Mouse (Mus musculus): ENCODE data around the gene Gm21969. TPM values are rescaled to one million over a fixed set of nuclear protein-coding genes. Genes with fewer than 3 reads are reported as not detected.

The Gm21969 gene
- total and polyA plus RNA-seq, 2 experiments from 2014 or later: not detected

- H3K4me2 ChIP-seq (ENCODE audit: low read depth): no peak overlapping the region
- peaks cover 32% of the 10 kb centered on the region for H3K36me3 ChIP-seq (ENCODE audit: insufficient read depth)
- peaks cover 7% of the 10 kb centered on the region; the same call in 1 of the 2 replicates for H3K27me3 ChIP-seq (ENCODE audit: insufficient read depth, low read length)
- H3K9me3 ChIP-seq (ENCODE audit: low read length): no peaks in the 10 kb centered on the region
- TF ChIP-seq CTCF (IDR thresholded peaks at IDR 0.05; ENCODE audit: low read depth): peak; percentile 96
- H3K4me1 ChIP-seq (ENCODE audit: insufficient read depth): no peaks in the 10 kb centered on the region
- no peak overlapping the region for H3K9ac ChIP-seq
- peak; percentile 90 for DNase-seq
- H3K27ac ChIP-seq (ENCODE audit: low read depth, low read length): no peak overlapping the region
- no peak overlapping the region for H3K4me3 ChIP-seq (ENCODE audit: low read depth, low read length)
- 15% methylated on average over 9 of the region's 9 CpGs for WGBS
- ATAC-seq: peak; percentile 75
Measured at GRCm38 (mm10) chr4:139643972-139644371, 41.0 kb downstream of the Gm21969 start.

GRCm38 (mm10) chr4:139646916-139647315 lies 43.9 kb downstream of the Gm21969 start:
- Histone ChIP-seq H3K9me3 (ENCODE audit: low read length) (no peaks in the 10 kb centered on the region), H3K36me3 (ENCODE audit: insufficient read depth) (peaks cover 43% of the 10 kb centered on the region), H3K4me2 (ENCODE audit: low read depth) (no peak overlapping the region), H3K4me3 (ENCODE audit: low read depth, low read length) (no peak overlapping the region), H3K9ac (no peak overlapping the region), H3K4me1 (ENCODE audit: insufficient read depth) (no peaks in the 10 kb centered on the region), H3K27ac (ENCODE audit: low read depth, low read length) (no peak overlapping the region), H3K27me3 (ENCODE audit: insufficient read depth, low read length) (peaks cover 6% of the 10 kb centered on the region; the same call in 1 of the 2 replicates)
- DNase-seq: peak; percentile 21
- 87% methylated on average over 7 of the region's 7 CpGs for whole genome bisulfite sequencing
- no peak for ATAC-seq
- peak; percentile 58 for TF ChIP-seq CTCF (IDR thresholded peaks at IDR 0.05; ENCODE audit: low read depth)

GRCm38 (mm10) chr4:139650086-139650743 lies 47.2 kb downstream of the Gm21969 start:
- no peak for DNase-seq
- H3K27me3 ChIP-seq (ENCODE audit: insufficient read depth, low read length): no peaks in the 10 kb centered on the region
- no peaks in the 10 kb centered on the region for H3K9me3 ChIP-seq (ENCODE audit: low read length)
- no peak overlapping the region for H3K4me3 ChIP-seq (ENCODE audit: low read depth, low read length)
- no peak overlapping the region for H3K4me2 ChIP-seq (ENCODE audit: low read depth)
- no peak overlapping the region for H3K27ac ChIP-seq (ENCODE audit: low read depth, low read length)
- no peak for ATAC-seq
- WGBS: 81% methylated on average over 15 of the region's 15 CpGs
- H3K36me3 ChIP-seq (ENCODE audit: insufficient read depth): peaks cover 26% of the 10 kb centered on the region
- no peaks in the 10 kb centered on the region for H3K4me1 ChIP-seq (ENCODE audit: insufficient read depth)
- no peak for TF ChIP-seq CTCF (IDR thresholded peaks at IDR 0.05; ENCODE audit: low read depth)
- no peak overlapping the region for H3K9ac ChIP-seq

GRCm38 (mm10) chr4:139650907-139651306 lies 47.9 kb downstream of the Gm21969 start:
- no peaks in the 10 kb centered on the region for H3K27me3 ChIP-seq (ENCODE audit: insufficient read depth, low read length)
- WGBS: 78% methylated on average over 11 of the region's 11 CpGs
- H3K9me3 ChIP-seq (ENCODE audit: low read length): no peaks in the 10 kb centered on the region
- no peaks in the 10 kb centered on the region for H3K4me1 ChIP-seq (ENCODE audit: insufficient read depth)
- H3K4me2 ChIP-seq (ENCODE audit: low read depth): no peak overlapping the region
- ATAC-seq (no peak), DNase-seq (no peak)
- peaks cover 24% of the 10 kb centered on the region for H3K36me3 ChIP-seq (ENCODE audit: insufficient read depth)
- TF ChIP-seq CTCF (IDR thresholded peaks at IDR 0.05; ENCODE audit: low read depth): no peak
- no peak overlapping the region for H3K27ac ChIP-seq (ENCODE audit: low read depth, low read length)
- no peak overlapping the region for H3K4me3 ChIP-seq (ENCODE audit: low read depth, low read length)
- no peak overlapping the region for H3K9ac ChIP-seq

DNA sequence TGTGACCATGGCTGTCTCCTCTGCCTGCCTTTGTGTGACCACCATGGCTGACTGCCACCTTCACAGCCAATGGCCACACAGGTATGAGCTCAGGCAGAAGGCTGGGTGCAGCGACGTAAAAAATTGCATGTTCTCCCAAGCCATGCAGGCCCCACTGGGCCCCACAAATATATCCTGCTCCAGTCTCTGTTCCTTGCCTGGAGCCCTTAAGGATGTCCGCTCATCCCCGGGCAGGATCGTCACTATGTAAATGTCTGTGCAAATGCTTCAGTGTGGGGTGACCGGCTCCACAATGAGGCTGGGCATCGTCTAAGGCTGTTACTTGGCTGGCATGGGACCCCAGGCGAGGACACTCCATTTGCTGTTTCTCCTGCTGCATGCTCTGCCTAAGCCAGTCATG lies 50.3 kb downstream of the Gm21969 start, which contains the start of gene Tas1r2:
TSS of gene Tas1r2 (plus strand) at position 301 of the 400 bp plus-strand sequence.
- no peak within 1 kb of the TSS for H3K4me3 ChIP-seq (ENCODE audit: low read depth, low read length)
- ATAC-seq: no peak
- H3K9ac ChIP-seq: no peak within 1 kb of the TSS
- no peak for DNase-seq
- no peaks in the 10 kb centered on the region for H3K9me3 ChIP-seq (ENCODE audit: low read length)
- H3K36me3 ChIP-seq (ENCODE audit: insufficient read depth): peaks cover 17% of the 10 kb centered on the region
- H3K27me3 ChIP-seq (ENCODE audit: insufficient read depth, low read length): no peaks in the 10 kb centered on the region
- WGBS: 85% methylated on average over 8 of the region's 8 CpGs
- no peak within 1 kb of the TSS for H3K4me2 ChIP-seq (ENCODE audit: low read depth)
- TF ChIP-seq CTCF (IDR thresholded peaks at IDR 0.05; ENCODE audit: low read depth): no peak
- no peaks in the 10 kb centered on the region for H3K4me1 ChIP-seq (ENCODE audit: insufficient read depth)
- H3K27ac ChIP-seq (ENCODE audit: low read depth, low read length): no peak within 1 kb of the TSS

- no peak for DNase-seq
- no peak overlapping the region for H3K4me3 ChIP-seq (ENCODE audit: low read depth, low read length)
- no peak for ATAC-seq
- 70% methylated on average over 14 of the region's 14 CpGs for WGBS
- no peak overlapping the region for H3K27ac ChIP-seq (ENCODE audit: low read depth, low read length)
- no peaks in the 10 kb centered on the region for H3K4me1 ChIP-seq (ENCODE audit: insufficient read depth)
- no peak overlapping the region for H3K4me2 ChIP-seq (ENCODE audit: low read depth)
- no peak overlapping the region for H3K9ac ChIP-seq
- TF ChIP-seq CTCF (IDR thresholded peaks at IDR 0.05; ENCODE audit: low read depth): no peak
- H3K27me3 ChIP-seq (ENCODE audit: insufficient read depth, low read length): no peaks in the 10 kb centered on the region
- H3K9me3 ChIP-seq (ENCODE audit: low read length): no peaks in the 10 kb centered on the region
- no peaks in the 10 kb centered on the region for H3K36me3 ChIP-seq (ENCODE audit: insufficient read depth)
Measured at GRCm38 (mm10) chr4:139661897-139662296, 58.9 kb downstream of the Gm21969 start.

DNA sequence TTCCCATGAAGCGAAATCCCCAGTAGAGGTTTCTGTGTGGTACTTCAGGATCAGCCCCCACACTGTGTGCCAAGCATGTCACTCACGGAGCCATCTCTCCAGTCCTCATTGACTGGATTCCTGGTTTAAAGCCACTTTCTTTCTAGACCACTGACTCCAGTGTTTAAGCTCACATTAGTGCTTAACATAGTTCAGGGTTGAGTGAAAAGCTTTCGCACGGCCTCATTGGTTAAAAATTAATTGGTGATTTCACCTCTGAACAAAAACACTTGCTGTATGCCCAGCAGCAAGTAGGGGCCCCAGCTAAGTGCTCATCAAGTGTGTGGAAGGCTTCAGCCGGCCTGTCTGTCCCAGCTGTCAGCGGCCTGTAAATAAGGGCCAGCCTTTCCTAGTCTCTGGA lies 64.6 kb downstream of the Gm21969 start:
- Histone ChIP-seq H3K27me3 (ENCODE audit: insufficient read depth, low read length) (no peaks in the 10 kb centered on the region), H3K9ac (no peak overlapping the region), H3K4me1 (ENCODE audit: insufficient read depth) (no peaks in the 10 kb centered on the region), H3K4me2 (ENCODE audit: low read depth) (no peak overlapping the region), H3K27ac (ENCODE audit: low read depth, low read length) (no peak overlapping the region), H3K9me3 (ENCODE audit: low read length) (no peaks in the 10 kb centered on the region), H3K4me3 (ENCODE audit: low read depth, low read length) (no peak overlapping the region), H3K36me3 (ENCODE audit: insufficient read depth) (no peaks in the 10 kb centered on the region)
- WGBS: 19% methylated on average over 6 of the region's 6 CpGs
- DNase-seq (no peak), ATAC-seq (no peak)
- no peak for TF ChIP-seq CTCF (IDR thresholded peaks at IDR 0.05; ENCODE audit: low read depth)

All from forebrain, postnatal 0 days (tissue).